7 mouse cellular contexts compared by ENCODE assay signal in genomic region chr9:101407141-101407540, GRCm38 (mm10).
DNase-seq lines count a peak whose midpoint lies in the region; ATAC-seq lines count a peak whose summit lies in the region.

No protein-coding gene starts in this region.

- DNase-seq in ES-CJ7 (ENCODE audit: low read depth, low spot score) (peak; percentile 6), R1 (ENCODE audit: low read depth, low spot score) (peak; percentile 45)
- peak; percentile 61 to 76 for DNase-seq in frontal cortex, postnatal 36 days (ENCODE audit: low spot score in 2 of 2)
- peak; percentile 40 for DNase-seq in left cerebral cortex, postnatal 4 days
- DNase-seq in spleen, adult 18-20 months: no peak
- no peak for DNase-seq in c-Kit-positive CD71-positive TER-119-positive erythroid progenitor cells, embryonic 14.5 days (ENCODE audit: low spot score)

- ATAC-seq in inflammation-experienced regulatory T-cells, adult 6 months: no peak

- intact Hi-C loops in left cerebral cortex, postnatal 4 days (cut with DNase I): no loop called here

Comparison
In these comparisons a context has a peak if more than half of its experiments do, and no peak if none do; other contexts are left out.
1. DNase-seq: peak in ES-CJ7 (single experiment), R1 (single experiment), frontal cortex, postnatal 36 days (2 of 2) and left cerebral cortex, postnatal 4 days (single experiment); none in spleen, adult 18-20 months (0 of 2) and c-Kit-positive CD71-positive TER-119-positive erythroid progenitor cells, embryonic 14.5 days (single experiment).